Mouse (Mus musculus) urinary bladder, adult 18-20 months (tissue): ENCODE measurements around the gene Gm36028.

Experiments used
- DNase-seq, 2 experiments: peaks; one replicate each; pipeline ENCODE4 v3.0.0; 2022; ENCODE audit warnings: low spot score in 2 of 2, mixed read lengths in 2 of 2

Gene Gm36028

GRCm38 (mm10) chr16:37860213-37860612, 733 bp downstream of the Gm36028 start:
- no peak for DNase-seq

- DNase-seq = no peak
Observed at GRCm38 (mm10) chr16:37857495-37857894, 3.5 kb downstream of the Gm36028 start.

DNA sequence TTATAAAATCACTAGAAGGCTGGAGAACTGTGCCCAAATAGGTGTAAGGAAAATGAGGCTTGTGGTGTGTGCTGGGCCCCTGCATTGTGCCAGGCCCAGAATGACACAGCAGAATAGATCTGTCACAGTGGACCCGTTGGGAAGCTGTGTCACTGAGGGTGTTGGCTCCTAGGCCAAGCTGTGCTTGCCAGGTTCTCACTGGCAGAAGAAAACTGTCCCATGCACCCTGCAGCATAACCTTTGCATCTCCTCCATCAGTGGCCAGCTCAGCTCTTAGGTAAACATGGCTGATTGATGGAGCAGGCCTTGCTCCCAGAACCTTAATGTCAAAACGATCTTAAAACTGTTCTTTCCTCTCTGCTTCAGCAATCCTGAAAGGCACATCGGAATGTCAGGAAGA, 4.6 kb downstream of the Gm36028 start:
- DNase-seq = no peak

DNA sequence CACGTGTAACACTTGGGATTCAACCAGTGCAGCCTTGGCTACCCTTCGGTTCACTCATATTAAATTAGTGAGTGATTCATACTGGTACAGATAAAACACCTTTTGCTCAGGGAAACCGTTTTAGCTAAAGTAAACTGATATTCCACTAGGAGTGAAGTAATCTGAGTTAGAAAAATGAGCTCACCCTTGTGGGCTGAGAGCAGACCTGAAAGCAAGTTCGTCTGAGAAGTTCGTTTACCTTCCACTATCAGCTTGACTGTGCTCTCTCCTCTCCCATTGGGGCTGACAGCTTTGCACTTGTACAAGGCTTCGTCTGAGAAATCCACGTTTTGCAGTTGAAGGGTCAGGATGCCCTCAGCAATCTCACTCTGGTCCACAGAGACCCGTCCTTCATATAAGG, 5.4 kb downstream of the Gm36028 start:
- DNase-seq = no peak

DNA sequence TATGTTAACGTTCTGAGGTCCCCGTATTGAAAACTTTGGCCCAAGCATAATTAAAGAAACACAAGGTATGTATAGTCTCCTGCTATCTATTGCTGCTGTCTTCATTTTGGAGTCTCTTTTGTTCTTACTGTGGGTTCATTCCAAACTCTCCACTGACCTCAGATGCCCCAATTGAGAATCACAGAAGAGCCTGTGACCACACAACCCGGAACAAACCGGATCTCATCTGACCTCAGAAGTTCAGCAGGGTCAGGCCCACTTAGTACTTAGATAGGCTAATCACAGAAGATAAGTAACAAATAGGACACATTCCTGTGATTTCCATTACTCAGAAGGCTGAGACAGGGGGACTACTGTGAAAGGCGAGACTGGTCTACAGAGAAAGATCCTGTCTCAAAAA, 6.4 kb downstream of the Gm36028 start:
- no peak for DNase-seq

GRCm38 (mm10) chr16:37854054-37854453, 6.9 kb downstream of the Gm36028 start:
- DNase-seq = no peak

- DNase-seq = no peak
Observed at GRCm38 (mm10) chr16:37853279-37853678, 7.7 kb downstream of the Gm36028 start.

- DNase-seq = no peak
Observed at GRCm38 (mm10) chr16:37851366-37851765, 9.6 kb downstream of the Gm36028 start.

DNA sequence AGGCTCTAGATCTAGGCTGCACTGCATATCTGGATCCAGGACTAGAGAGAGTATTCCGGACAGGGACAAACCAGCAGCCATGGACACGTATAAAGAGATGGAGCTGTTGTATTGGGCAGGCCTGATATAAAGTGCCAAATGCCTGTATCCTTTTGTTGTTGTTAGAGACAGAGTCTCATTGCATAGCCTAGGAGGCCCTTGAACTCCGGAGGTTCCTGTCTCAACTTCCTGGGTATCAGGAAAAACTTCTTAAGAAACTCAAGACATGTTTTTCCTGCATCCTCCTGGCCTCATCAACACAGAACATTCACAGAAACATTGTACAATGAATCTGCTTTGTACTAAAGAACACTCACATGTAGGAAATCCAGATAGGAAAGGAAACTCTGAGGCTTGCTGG, 13.9 kb downstream of the Gm36028 start:
- DNase-seq = no peak

GRCm38 (mm10) chr16:37845202-37845925, 15.6 kb downstream of the Gm36028 start:
- DNase-seq = no peak

- DNase-seq = no peak
Observed at GRCm38 (mm10) chr16:37843740-37844139, 17.2 kb downstream of the Gm36028 start.

- DNase-seq = no peak
Observed at GRCm38 (mm10) chr16:37842439-37842838, 18.5 kb downstream of the Gm36028 start.

DNA sequence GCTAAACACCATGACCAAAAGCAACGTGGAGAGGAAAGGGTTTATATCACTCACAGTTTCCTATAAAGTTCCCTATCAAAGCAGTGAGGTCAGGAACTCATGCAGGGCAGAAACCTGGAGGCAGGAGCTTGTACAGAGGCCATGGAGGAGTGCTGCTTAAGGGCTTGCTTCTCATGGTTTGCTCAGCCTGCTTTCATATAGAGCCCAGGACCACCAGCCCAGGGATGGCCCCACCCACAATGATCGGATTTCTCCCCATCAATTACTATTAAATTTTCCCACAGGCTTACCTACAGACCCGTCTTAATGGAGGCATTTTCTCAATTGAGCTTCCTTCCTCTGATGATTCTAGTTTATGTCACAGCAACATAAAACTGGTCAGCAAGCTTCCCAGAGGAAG, 23.4 kb downstream of the Gm36028 start:
- DNase-seq = no peak

DNA sequence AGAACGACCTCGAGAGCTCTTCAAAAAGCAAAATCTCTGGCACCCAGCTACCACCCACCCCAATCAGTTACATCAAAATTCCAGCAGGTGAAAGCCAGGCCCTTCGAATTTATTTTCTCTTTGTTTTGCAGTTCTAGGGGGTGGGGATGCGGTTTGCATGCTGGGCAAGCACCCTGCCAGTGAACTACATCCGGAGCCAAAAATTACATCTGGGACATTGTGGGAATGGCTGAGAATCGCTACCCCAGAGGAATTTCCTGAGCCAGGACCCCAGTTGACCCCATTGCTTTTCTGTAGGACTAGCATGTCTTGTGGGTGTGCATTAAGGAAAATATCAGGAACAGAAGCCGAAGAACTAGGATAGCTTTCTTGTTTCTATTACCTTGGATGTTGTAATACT, 29.9 kb downstream of the Gm36028 start:
- DNase-seq = no peak

DNA sequence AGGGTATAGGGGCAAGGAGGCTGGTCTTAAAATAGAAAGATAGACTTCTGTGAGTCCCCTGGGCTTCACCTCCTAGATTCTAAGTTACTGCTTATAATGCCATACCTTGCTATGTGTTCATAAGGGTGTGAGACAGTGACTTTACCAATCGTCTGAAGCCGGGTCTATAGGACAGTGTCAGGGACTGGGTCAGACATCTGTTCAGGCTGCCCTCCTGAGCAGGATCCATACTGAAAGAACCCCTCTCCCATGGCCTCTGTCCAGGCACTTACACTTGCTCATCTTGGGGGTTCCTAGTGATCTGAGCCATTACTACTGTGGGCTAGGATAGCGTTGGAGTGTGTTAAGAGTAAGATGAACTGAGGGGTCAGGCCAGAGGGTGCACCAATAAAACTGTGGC, 34.7 kb downstream of the Gm36028 start:
- no peak for DNase-seq

DNA sequence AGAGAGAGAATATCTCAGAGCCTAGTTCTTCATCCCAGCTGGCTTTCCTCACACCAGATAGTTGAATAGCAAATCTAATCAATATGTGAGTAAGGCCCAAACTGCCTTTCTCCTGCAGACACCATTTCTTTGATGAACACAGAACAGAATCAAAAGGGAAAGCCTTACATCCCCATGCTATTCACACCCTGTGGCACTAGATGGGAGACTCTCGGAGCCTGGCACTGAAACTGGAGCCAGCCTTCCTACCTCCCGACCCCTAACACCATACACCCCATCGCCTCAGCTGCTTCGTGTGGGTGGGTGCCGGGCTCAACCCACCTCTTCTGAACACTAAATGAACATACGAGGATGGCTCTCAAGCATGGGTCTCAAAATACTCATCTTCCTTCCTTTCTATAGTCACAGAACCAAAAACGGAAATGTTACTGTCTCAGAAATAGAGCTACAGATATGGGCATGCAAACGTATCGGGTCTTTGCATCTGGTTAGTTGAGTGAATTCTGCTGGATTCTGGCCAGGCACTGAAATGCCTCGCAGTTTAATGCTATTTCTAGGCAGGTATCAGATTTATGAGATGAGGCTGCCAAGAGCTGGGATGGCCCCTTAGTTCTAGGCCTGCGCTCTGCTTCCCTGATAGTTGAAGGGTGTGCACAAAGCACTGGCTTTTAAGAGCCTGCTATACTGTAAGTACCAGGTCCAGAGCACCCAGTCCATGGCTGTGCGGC, 36.0 kb downstream of the Gm36028 start:
- no peak for DNase-seq

- DNase-seq = no peak
Observed at GRCm38 (mm10) chr16:37823949-37824348, 37.0 kb downstream of the Gm36028 start.

- DNase-seq = no peak
Observed at GRCm38 (mm10) chr16:37817986-37818385, 43.0 kb downstream of the Gm36028 start.

- DNase-seq = peak in 1 of 2 experiments; percentile 40
Observed at GRCm38 (mm10) chr16:37814383-37814971, 46.5 kb downstream of the Gm36028 start.

- no peak for DNase-seq
Observed at GRCm38 (mm10) chr16:37813691-37814382, 47.1 kb downstream of the Gm36028 start.

GRCm38 (mm10) chr16:37812474-37812886, 48.5 kb downstream of the Gm36028 start:
- DNase-seq = no peak

DNA sequence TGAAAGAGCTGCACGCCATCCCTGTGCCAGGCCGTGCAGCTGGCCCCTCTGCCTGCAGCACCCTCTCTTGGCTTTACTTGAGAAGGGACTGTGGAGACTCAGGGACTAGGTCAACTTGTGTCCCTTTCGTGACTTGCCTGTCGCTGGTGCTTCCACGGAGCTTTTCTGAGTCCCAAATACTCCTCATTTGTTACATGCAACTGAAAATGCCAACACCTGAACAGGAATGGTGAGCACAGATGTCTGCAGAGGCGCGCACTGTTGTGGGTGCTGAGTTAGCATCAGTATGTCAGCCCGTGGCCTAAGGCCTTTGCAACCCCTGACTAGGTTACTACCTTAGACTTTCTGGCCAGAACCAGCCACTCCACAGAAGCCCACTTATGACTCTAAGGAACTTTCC, 49.1 kb downstream of the Gm36028 start:
- no peak for DNase-seq
